Mouse (Mus musculus): Measurements from ENCODE around the gene Tra2a.

DNA sequence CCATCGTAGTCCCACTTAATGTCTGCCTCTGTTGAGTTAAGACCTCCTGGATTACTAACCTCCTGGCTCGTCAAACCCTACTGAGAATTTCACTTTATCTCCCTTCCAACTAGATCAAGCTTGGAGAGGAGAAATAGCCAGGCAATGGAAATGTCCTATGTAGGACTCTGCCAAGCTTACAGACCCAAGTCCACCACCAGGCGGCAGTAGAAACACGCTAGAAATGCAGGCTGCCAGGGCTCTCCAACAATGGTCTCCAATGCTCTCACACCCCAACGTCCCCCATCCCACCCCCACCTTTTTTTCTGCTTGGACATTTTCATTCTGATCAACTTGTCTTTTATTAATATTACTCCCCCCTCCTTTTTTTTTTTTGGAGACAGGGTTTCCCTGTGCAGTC, 5.4 kb upstream of the Tra2a start:
- TF ChIP-seq CTCF (IDR thresholded peaks at IDR 0.05) (peak; percentile 87), POLR2A (IDR thresholded peaks at IDR 0.05; ENCODE audit: insufficient read depth, low read depth, low read length) (no peak), EP300 (IDR thresholded peaks at IDR 0.05; ENCODE audit: insufficient read depth, low read depth, low read length) (0 out of 2 replicates have a peak, but pooled peaks have one; percentile 57)

All from heart, adult 2 months (tissue).